ENCODE assay signal across 23 mouse cellular contexts in genomic region chr15:59146111-59146510, GRCm38 (mm10).
DNase-seq lines count a peak whose midpoint lies in the region; ATAC-seq and TF ChIP-seq lines count a peak whose summit lies in the region.
"Had no signal": no experiment of that assay in that cellular context is flagged by ENCODE, and none has a peak within 500 bp of the region (broad histone marks: within the 10 kb centered on the region; RNA-seq: fewer than 3 reads in every experiment).

No protein-coding gene starts in this region.

- TF ChIP-seq POLR2A in myocyte (IDR thresholded peaks at IDR 0.05; ENCODE audit: insufficient read length, low read depth) = no peak

- no peak overlapping the region for H3K9ac ChIP-seq in forebrain, embryonic 13.5 days
- no peak overlapping the region for H3K9ac ChIP-seq in lung, embryonic 16.5 days (ENCODE audit: low read length)
- H3K9ac ChIP-seq: embryonic facial prominence, embryonic 15.5 days; kidney, embryonic 15.5 days; limb, embryonic 12.5 days; neural tube, embryonic 13.5 days had no signal

- H3K4me2 ChIP-seq in forebrain, embryonic 13.5 days = no peak overlapping the region
- no peak overlapping the region for H3K4me2 ChIP-seq in lung, embryonic 16.5 days (ENCODE audit: low read depth, low read length)
- H3K4me2 ChIP-seq in myocyte (ENCODE audit: low read depth) = peak overlapping the region; percentile 36
- H3K4me2 ChIP-seq: embryonic facial prominence, embryonic 15.5 days; kidney, embryonic 15.5 days; midbrain, embryonic 11.5 days; neural tube, embryonic 13.5 days had no signal

- no peaks in the 10 kb centered on the region for H3K9me3 ChIP-seq in forebrain, embryonic 10.5 days
- H3K9me3 ChIP-seq in forebrain, embryonic 13.5 days (replicated peaks) = no peaks in the 10 kb centered on the region
- H3K9me3 ChIP-seq in lung, embryonic 16.5 days (ENCODE audit: control insufficient read depth, low read length) = no peaks in the 10 kb centered on the region
- H3K9me3 ChIP-seq: embryonic facial prominence, embryonic 15.5 days; kidney, embryonic 15.5 days; limb, embryonic 12.5 days; neural tube, embryonic 13.5 days had no signal

- no peak for DNase-seq in forebrain, embryonic 10.5 days (ENCODE audit: extremely low spot score, low spot score)
- DNase-seq in lung, postnatal 36 days = no peak
- DNase-seq in R1 (ENCODE audit: low read depth, low spot score) = peak; percentile 57
- DNase-seq in right cerebral cortex, adult 2 months (ENCODE audit: low spot score in 2 of 2) = no peak
- no peak for DNase-seq in cerebellum, postnatal 25 days
- DNase-seq: adrenal gland, postnatal 10 days; cerebellum, adult 11-12 months; cerebellum, postnatal 14 days; heart, postnatal 4 days; kidney, postnatal 4 days; layer of hippocampus, adult 9-11 months; spleen, adult 18-20 months had no signal

- H3K27ac ChIP-seq in forebrain, embryonic 10.5 days = peak overlapping the region; percentile 54; the same call in 1 of the 2 replicates
- H3K27ac ChIP-seq in forebrain, embryonic 13.5 days = no peak overlapping the region
- H3K27ac ChIP-seq in lung, embryonic 16.5 days (ENCODE audit: low read length) = 0 out of 2 replicates have a peak overlapping the region, but pooled peaks have one; percentile 36
- H3K27ac ChIP-seq: embryonic facial prominence, embryonic 15.5 days; hindbrain, postnatal 0 days; kidney, embryonic 15.5 days; neural tube, embryonic 13.5 days had no signal

- WGBS in forebrain, embryonic 10.5 days = 83% methylated on average over 19 of the region's 19 CpGs
- WGBS in forebrain, embryonic 13.5 days = 86% methylated on average over 19 of the region's 19 CpGs
- WGBS in lung, embryonic 16.5 days = 80% methylated on average over 19 of the region's 19 CpGs

- no peaks in the 10 kb centered on the region for H3K36me3 ChIP-seq in forebrain, embryonic 10.5 days (replicated peaks)
- H3K36me3 ChIP-seq in forebrain, embryonic 13.5 days (ENCODE audit: poor library complexity, severe bottlenecking) = no peaks in the 10 kb centered on the region
- H3K36me3 ChIP-seq in lung, embryonic 16.5 days (ENCODE audit: control insufficient read depth, insufficient read depth, low read length) = no peaks in the 10 kb centered on the region
- no peaks in the 10 kb centered on the region for H3K36me3 ChIP-seq in myocyte (ENCODE audit: control insufficient read depth, insufficient read depth)
- H3K36me3 ChIP-seq: embryonic facial prominence, embryonic 15.5 days; kidney, embryonic 15.5 days; limb, embryonic 12.5 days; neural tube, embryonic 13.5 days had no signal

- H3K4me1 ChIP-seq in forebrain, embryonic 10.5 days = peaks cover 15% of the 10 kb centered on the region
- H3K4me1 ChIP-seq in forebrain, embryonic 13.5 days = peaks cover 8% of the 10 kb centered on the region
- peaks cover 7% of the 10 kb centered on the region for H3K4me1 ChIP-seq in lung, embryonic 16.5 days (replicated peaks; ENCODE audit: control insufficient read depth, insufficient read depth, low read length)
- H3K4me1 ChIP-seq: neural tube, embryonic 13.5 days had no signal

- no peaks in the 10 kb centered on the region for H3K79me2 ChIP-seq in myocyte (ENCODE audit: control insufficient read depth, insufficient read depth)

- no peak overlapping the region for H3K4me3 ChIP-seq in forebrain, embryonic 10.5 days
- H3K4me3 ChIP-seq in forebrain, embryonic 13.5 days = no peak overlapping the region
- H3K4me3 ChIP-seq in lung, embryonic 16.5 days (ENCODE audit: low read length) = no peak overlapping the region
- no peak overlapping the region for H3K4me3 ChIP-seq in myocyte
- H3K4me3 ChIP-seq: embryonic facial prominence, embryonic 15.5 days; kidney, embryonic 15.5 days; limb, embryonic 12.5 days; neural tube, embryonic 13.5 days had no signal

- H3ac ChIP-seq in myocyte (ENCODE audit: control insufficient read depth, insufficient read length) = no peak overlapping the region

- no peaks in the 10 kb centered on the region for H3K27me3 ChIP-seq in forebrain, embryonic 10.5 days (ENCODE audit: poor library complexity, severe bottlenecking)
- H3K27me3 ChIP-seq in forebrain, embryonic 13.5 days = no peaks in the 10 kb centered on the region
- no peaks in the 10 kb centered on the region for H3K27me3 ChIP-seq in lung, embryonic 16.5 days (ENCODE audit: control insufficient read depth, insufficient read depth, low read depth, low read length)
- no peaks in the 10 kb centered on the region for H3K27me3 ChIP-seq in myocyte (ENCODE audit: control insufficient read depth, insufficient read depth, insufficient read length)
- H3K27me3 ChIP-seq: embryonic facial prominence, embryonic 15.5 days; kidney, embryonic 15.5 days; limb, embryonic 12.5 days; neural tube, embryonic 13.5 days had no signal

- no peak for ATAC-seq in forebrain, embryonic 13.5 days
- ATAC-seq in lung, embryonic 16.5 days (ENCODE audit: low read depth) = no peak
- ATAC-seq: activated CD4-positive, CD25-positive, alpha-beta regulatory T cell, adult 4 months; intestine, postnatal 0 days had no signal

TF ChIP-seq in myocyte, 11 proteins besides CTCF, POLR2A, EP300 and RAD21:
- TF ChIP-seq MAX (IDR thresholded peaks at IDR 0.05; ENCODE audit: low read depth) (no peak), TCF12 (IDR thresholded peaks at IDR 0.05; ENCODE audit: insufficient read depth, poor library complexity, severe bottlenecking) (no peak), MYOG (IDR thresholded peaks at IDR 0.05; ENCODE audit: control insufficient read depth in 1 of 3, insufficient read depth in 1 of 3, insufficient read length in 2 of 3, low read depth in 2 of 3) (no peak), MYOD1 (IDR thresholded peaks at IDR 0.05; ENCODE audit: control insufficient read depth in 1 of 3, insufficient read length in 2 of 3, low read depth in 2 of 3) (no peak), SRF (IDR thresholded peaks at IDR 0.05; ENCODE audit: control insufficient read depth, insufficient read length, low read depth) (no peak), USF1 (IDR thresholded peaks at IDR 0.05; ENCODE audit: low read depth) (no peak), CEBPB (IDR thresholded peaks at IDR 0.05; ENCODE audit: insufficient read depth, poor library complexity, severe bottlenecking) (no peak), TCF3 (IDR thresholded peaks at IDR 0.05; ENCODE audit: insufficient read length, low read depth) (no peak), REST (IDR thresholded peaks at IDR 0.05; ENCODE audit: insufficient read depth, insufficient read length) (no peak)
TF ChIP-seq in myocyte: peak in this region for 0.
